Mouse (Mus musculus): ENCODE data around the gene Pla2g4c.

DNA sequence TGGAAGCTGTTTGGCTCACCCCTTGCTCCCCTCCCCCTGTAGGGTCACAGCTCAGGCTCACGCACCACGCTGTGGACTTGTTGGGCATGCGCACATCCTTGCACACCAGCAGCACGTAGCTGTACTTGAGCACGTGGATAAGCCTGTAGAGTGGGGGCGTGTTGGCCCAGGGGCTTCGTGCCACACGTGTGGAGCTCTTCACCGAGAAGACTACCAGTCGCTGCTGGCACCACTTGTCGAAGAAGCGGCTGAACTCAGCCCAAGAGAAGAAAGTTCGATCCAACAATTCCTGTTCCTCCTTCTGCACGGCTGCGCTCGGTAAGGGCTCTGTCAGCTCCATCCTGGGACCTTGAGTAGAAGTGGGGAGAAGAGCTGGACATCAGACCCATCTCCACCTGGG lies 47.4 kb upstream of the Pla2g4c start, which contains the start of gene Lig1:
- TF ChIP-seq POLR2A (IDR thresholded peaks at IDR 0.05; ENCODE audit: borderline replicate concordance, extremely low read depth, low read depth, low read length) (no peak), CTCF (IDR thresholded peaks at IDR 0.05; ENCODE audit: insufficient read depth, low read length) (no peak)

Measured in lung, adult 2 months (tissue).